Mouse (Mus musculus): ENCODE measurements around the gene Srarp.

Gene Srarp

GRCm38 (mm10) chr4:141435974-141436373 lies at the start of gene Srarp:
Gene Srarp (minus strand): TSS chr4:141436105.
- no peak for DNase-seq

- no peak for DNase-seq
Observed at GRCm38 (mm10) chr4:141484071-141484470, 48.2 kb upstream of the Srarp start.

GRCm38 (mm10) chr4:141479411-141479810 lies 43.5 kb upstream of the Srarp start:
- DNase-seq = no peak

- no peak for DNase-seq
Observed at GRCm38 (mm10) chr4:141478794-141479193, 42.9 kb upstream of the Srarp start.

GRCm38 (mm10) chr4:141478225-141478624 lies 42.3 kb upstream of the Srarp start:
- DNase-seq = no peak

- peak; percentile 42 to 52 for DNase-seq
Observed at GRCm38 (mm10) chr4:141477681-141478102, 41.8 kb upstream of the Srarp start.

- DNase-seq = no peak
Observed at GRCm38 (mm10) chr4:141474431-141474830, 38.5 kb upstream of the Srarp start.

- no peak for DNase-seq
Observed at GRCm38 (mm10) chr4:141472641-141473321, 36.9 kb upstream of the Srarp start.

GRCm38 (mm10) chr4:141471491-141471890 lies 35.6 kb upstream of the Srarp start:
- no peak for DNase-seq

- no peak for DNase-seq
Observed at GRCm38 (mm10) chr4:141469343-141469742, 33.4 kb upstream of the Srarp start.

- peak in 1 of 2 experiments; percentile 58 for DNase-seq
Observed at GRCm38 (mm10) chr4:141468576-141468975, 32.7 kb upstream of the Srarp start.

GRCm38 (mm10) chr4:141467581-141467927 lies 31.6 kb upstream of the Srarp start:
- no peak for DNase-seq

GRCm38 (mm10) chr4:141466844-141467580 lies 31.1 kb upstream of the Srarp start:
- peak in 1 of 2 experiments; percentile 43 for DNase-seq

- no peak for DNase-seq
Observed at GRCm38 (mm10) chr4:141466289-141466795, 30.4 kb upstream of the Srarp start.

- DNase-seq = no peak
Observed at GRCm38 (mm10) chr4:141465512-141466288, 29.8 kb upstream of the Srarp start.

- DNase-seq = no peak
Observed at GRCm38 (mm10) chr4:141464722-141465121, 28.8 kb upstream of the Srarp start.

GRCm38 (mm10) chr4:141463472-141463871 lies 27.6 kb upstream of the Srarp start:
- peak; percentile 72 to 81 for DNase-seq

- DNase-seq = no peak
Observed at GRCm38 (mm10) chr4:141461576-141461975, 25.7 kb upstream of the Srarp start.

GRCm38 (mm10) chr4:141461088-141461487 lies 25.2 kb upstream of the Srarp start:
- DNase-seq = no peak

- no peak for DNase-seq
Observed at GRCm38 (mm10) chr4:141460481-141460880, 24.6 kb upstream of the Srarp start.

- no peak for DNase-seq
Observed at GRCm38 (mm10) chr4:141459766-141460165, 23.9 kb upstream of the Srarp start.

- DNase-seq = no peak
Observed at GRCm38 (mm10) chr4:141458888-141459287, 23.0 kb upstream of the Srarp start.

- DNase-seq = peak; percentile 34 to 44
Observed at GRCm38 (mm10) chr4:141458236-141458635, 22.3 kb upstream of the Srarp start.
